Mouse (Mus musculus): Measurements from ENCODE around the gene 4930564D02Rik. TPM values are rescaled to one million over a fixed set of nuclear protein-coding genes. Genes with fewer than 3 reads are reported as not detected.
A peak's percentile ranks its signal among the peaks of the same experiment; 100 is the strongest.

4930564D02Rik gene
- polyA plus RNA-seq, 1 experiment from 2014 or later: not detected

- Histone ChIP-seq H3K4me3 (no peak overlapping the region), H3K4me1 (peaks cover 52% of the 10 kb centered on the region)
- WGBS: 55% methylated on average over 5 of the region's 5 CpGs
Measured at GRCm38 (mm10) chr3:105046870-105047269, 19.8 kb upstream of the 4930564D02Rik start.

GRCm38 (mm10) chr3:105047616-105048015 lies 19.0 kb upstream of the 4930564D02Rik start:
- no peaks in the 10 kb centered on the region for H3K27me3 ChIP-seq
- H3K4me2 ChIP-seq: no peak overlapping the region
- peaks cover 52% of the 10 kb centered on the region for H3K4me1 ChIP-seq
- WGBS: 34% methylated on average over 8 of the region's 8 CpGs
- H3K27ac ChIP-seq: no peak overlapping the region
- H3K4me3 ChIP-seq: no peak overlapping the region
- H3K9me3 ChIP-seq: no peaks in the 10 kb centered on the region
- no peak overlapping the region for H3K9ac ChIP-seq
- ATAC-seq (ENCODE audit: borderline replicate concordance, extremely low read depth, low FRiP score, low TSS enrichment): no peak
- H3K36me3 ChIP-seq: no peaks in the 10 kb centered on the region

More at GRCm38 (mm10) chr3:105046870-105047269, 19.8 kb upstream of the 4930564D02Rik start:
- H3K27me3 ChIP-seq: no peaks in the 10 kb centered on the region
- no peaks in the 10 kb centered on the region for H3K9me3 ChIP-seq
- H3K27ac ChIP-seq: no peak overlapping the region
- ATAC-seq (ENCODE audit: borderline replicate concordance, extremely low read depth, low FRiP score, low TSS enrichment): no peak
- H3K4me2 ChIP-seq: no peak overlapping the region
- H3K9ac ChIP-seq: no peak overlapping the region
- no peaks in the 10 kb centered on the region for H3K36me3 ChIP-seq

GRCm38 (mm10) chr3:105049848-105050247 lies 16.8 kb upstream of the 4930564D02Rik start:
- H3K9me3 ChIP-seq: no peaks in the 10 kb centered on the region
- H3K9ac ChIP-seq: no peak overlapping the region
- H3K4me1 ChIP-seq: peaks cover 61% of the 10 kb centered on the region
- ATAC-seq (ENCODE audit: borderline replicate concordance, extremely low read depth, low FRiP score, low TSS enrichment): no peak
- no peak overlapping the region for H3K4me3 ChIP-seq
- peak overlapping the region; percentile 26; the same call in 1 of the 2 replicates for H3K4me2 ChIP-seq
- H3K27ac ChIP-seq: no peak overlapping the region
- H3K36me3 ChIP-seq: no peaks in the 10 kb centered on the region
- WGBS: 41% methylated on average over 6 of the region's 6 CpGs
- no peaks in the 10 kb centered on the region for H3K27me3 ChIP-seq

GRCm38 (mm10) chr3:105051103-105051502 lies 15.5 kb upstream of the 4930564D02Rik start:
- H3K4me3 ChIP-seq: peak overlapping the region; percentile 85
- H3K9me3 ChIP-seq: no peaks in the 10 kb centered on the region
- H3K4me2 ChIP-seq: peak overlapping the region; percentile 84
- H3K27me3 ChIP-seq: no peaks in the 10 kb centered on the region
- H3K36me3 ChIP-seq: no peaks in the 10 kb centered on the region
- H3K4me1 ChIP-seq: peaks cover 57% of the 10 kb centered on the region
- no peak for ATAC-seq (ENCODE audit: borderline replicate concordance, extremely low read depth, low FRiP score, low TSS enrichment)
- H3K9ac ChIP-seq: no peak overlapping the region; the same call in 1 of the 2 replicates
- peak overlapping the region; percentile 85; the same call in 1 of the 2 replicates for H3K27ac ChIP-seq
- 21% methylated on average over 2 of the region's 2 CpGs for WGBS

GRCm38 (mm10) chr3:105052171-105052936 lies 14.3 kb upstream of the 4930564D02Rik start:
- WGBS: under 1% methylated on average over 31 of the region's 37 CpGs
- H3K9ac ChIP-seq: peak overlapping the region; percentile 72
- peak overlapping the region; percentile 85 for H3K27ac ChIP-seq
- peak overlapping the region; percentile 84 for H3K4me2 ChIP-seq
- peak; percentile 61 for ATAC-seq (ENCODE audit: borderline replicate concordance, extremely low read depth, low FRiP score, low TSS enrichment)
- no peaks in the 10 kb centered on the region for H3K9me3 ChIP-seq
- peak overlapping the region; percentile 85 for H3K4me3 ChIP-seq
- H3K4me1 ChIP-seq: peaks cover 47% of the 10 kb centered on the region
- H3K27me3 ChIP-seq: no peaks in the 10 kb centered on the region
- H3K36me3 ChIP-seq: no peaks in the 10 kb centered on the region

- Histone ChIP-seq H3K9me3 (no peaks in the 10 kb centered on the region), H3K4me3 (peak within 1 kb of the TSS; percentile 85), H3K4me1 (peaks cover 39% of the 10 kb centered on the region), H3K27me3 (no peaks in the 10 kb centered on the region), H3K9ac (peak within 1 kb of the TSS; percentile 72), H3K27ac (peak within 1 kb of the TSS; percentile 86), H3K4me2 (peak within 1 kb of the TSS; percentile 84), H3K36me3 (no peaks in the 10 kb centered on the region)
- peak; percentile 96 for ATAC-seq (ENCODE audit: borderline replicate concordance, extremely low read depth, low FRiP score, low TSS enrichment)
- WGBS: 3% methylated on average over 29 of the region's 31 CpGs
Measured at GRCm38 (mm10) chr3:105052937-105053697, 13.5 kb upstream of the 4930564D02Rik start, which contains the start of gene Cttnbp2nl. Cttnbp2nl (minus strand) TSS chr3:105053146.

- Histone ChIP-seq H3K36me3 (no peaks in the 10 kb centered on the region), H3K4me1 (peaks cover 43% of the 10 kb centered on the region), H3K27ac (peak overlapping the region; percentile 86), H3K4me3 (peak overlapping the region; percentile 85), H3K9ac (peak overlapping the region; percentile 52), H3K27me3 (no peaks in the 10 kb centered on the region), H3K4me2 (peak overlapping the region; percentile 84), H3K9me3 (no peaks in the 10 kb centered on the region)
- peak; percentile 3; the same call in 1 of the 2 replicates for ATAC-seq (ENCODE audit: borderline replicate concordance, extremely low read depth, low FRiP score, low TSS enrichment)
- WGBS: 35% methylated on average over 4 of the region's 4 CpGs
Measured at GRCm38 (mm10) chr3:105053698-105054001, 13.0 kb upstream of the 4930564D02Rik start.

GRCm38 (mm10) chr3:105054952-105055351 lies 11.7 kb upstream of the 4930564D02Rik start:
- Histone ChIP-seq H3K4me1 (peaks cover 42% of the 10 kb centered on the region), H3K4me2 (peak overlapping the region; percentile 30; the same call in 1 of the 2 replicates), H3K9ac (no peak overlapping the region), H3K9me3 (no peaks in the 10 kb centered on the region), H3K36me3 (no peaks in the 10 kb centered on the region), H3K4me3 (no peak overlapping the region), H3K27me3 (peaks cover 6% of the 10 kb centered on the region; the same call in 1 of the 2 replicates), H3K27ac (peak overlapping the region; percentile 86)
- 0 out of 2 replicates have a peak, but pooled peaks have one; percentile 7 for ATAC-seq (ENCODE audit: borderline replicate concordance, extremely low read depth, low FRiP score, low TSS enrichment)
- WGBS: 18% methylated on average over 7 of the region's 7 CpGs

GRCm38 (mm10) chr3:105055666-105056065 lies 11.0 kb upstream of the 4930564D02Rik start:
- WGBS: 51% methylated on average over 4 of the region's 4 CpGs
- H3K27me3 ChIP-seq: peaks cover 6% of the 10 kb centered on the region; the same call in 1 of the 2 replicates
- no peaks in the 10 kb centered on the region for H3K9me3 ChIP-seq
- H3K4me3 ChIP-seq: no peak overlapping the region
- no peak for ATAC-seq (ENCODE audit: borderline replicate concordance, extremely low read depth, low FRiP score, low TSS enrichment)
- H3K36me3 ChIP-seq: no peaks in the 10 kb centered on the region
- H3K4me2 ChIP-seq: no peak overlapping the region
- peak overlapping the region; percentile 86 for H3K27ac ChIP-seq
- no peak overlapping the region for H3K9ac ChIP-seq
- H3K4me1 ChIP-seq: peaks cover 38% of the 10 kb centered on the region

GRCm38 (mm10) chr3:105058627-105059513 lies 7.8 kb upstream of the 4930564D02Rik start:
- peak overlapping the region; percentile 37 for H3K9ac ChIP-seq
- peaks cover 6% of the 10 kb centered on the region; the same call in 1 of the 2 replicates for H3K27me3 ChIP-seq
- no peaks in the 10 kb centered on the region for H3K9me3 ChIP-seq
- H3K27ac ChIP-seq: no peak overlapping the region
- peak overlapping the region; percentile 32 for H3K4me3 ChIP-seq
- H3K36me3 ChIP-seq: no peaks in the 10 kb centered on the region
- peaks cover 20% of the 10 kb centered on the region for H3K4me1 ChIP-seq
- peak; percentile 19; the same call in 1 of the 2 replicates for ATAC-seq (ENCODE audit: borderline replicate concordance, extremely low read depth, low FRiP score, low TSS enrichment)
- H3K4me2 ChIP-seq: peak overlapping the region; percentile 68
- WGBS: 11% methylated on average over 25 of the region's 25 CpGs

GRCm38 (mm10) chr3:105059911-105060310 lies 6.7 kb upstream of the 4930564D02Rik start:
- Histone ChIP-seq H3K9me3 (no peaks in the 10 kb centered on the region), H3K36me3 (no peaks in the 10 kb centered on the region), H3K4me2 (no peak overlapping the region), H3K9ac (no peak overlapping the region), H3K27ac (no peak overlapping the region), H3K4me1 (peaks cover 10% of the 10 kb centered on the region; the same call in 1 of the 2 replicates), H3K27me3 (peaks cover 6% of the 10 kb centered on the region; the same call in 1 of the 2 replicates), H3K4me3 (no peak overlapping the region)
- WGBS: 46% methylated on average over 7 of the region's 7 CpGs
- no peak for ATAC-seq (ENCODE audit: borderline replicate concordance, extremely low read depth, low FRiP score, low TSS enrichment)

Data from lung, embryonic 15.5 days (tissue).